Mouse (Mus musculus) brain, adult 2 months (tissue): ENCODE measurements at regions not wholly inside any gene's neighbourhood (a gene's known extent, or its start where the extent isn't known, plus 50 kb on each side); places are given as distances from the start of the nearest gene placed in this dataset.

Experiments used
- DNase-seq: peaks from one replicate; pipeline ENCODE4 v3.0.0; 2011; ENCODE audit warnings: low read depth, low spot score

GRCm38 (mm10) chr1:193800998-193801397 is 430.9 kb upstream of the Camk1g start:
- DNase-seq: no peak

DNA sequence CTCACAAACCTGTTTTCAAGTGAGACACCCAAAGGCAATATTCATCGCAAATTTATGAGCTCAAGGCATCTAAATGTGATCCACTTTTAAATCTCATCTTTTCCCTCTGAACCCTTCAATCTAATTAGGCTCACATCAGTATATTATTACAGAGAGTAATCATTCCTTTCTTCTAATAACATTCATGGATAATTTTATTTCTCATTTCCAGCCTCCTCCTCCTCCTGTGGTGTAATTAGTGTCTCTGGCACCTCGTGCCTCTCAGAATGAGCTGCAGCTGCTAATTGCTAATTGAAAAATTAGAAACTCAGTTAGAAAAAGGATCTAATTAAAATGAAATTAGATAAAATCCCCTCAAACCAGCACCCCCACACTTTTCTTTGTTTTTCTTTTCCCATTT is 420.5 kb upstream of the Camk1g start:
- DNase-seq: no peak

- DNase-seq: peak; percentile 90
Observed at GRCm38 (mm10) chr1:193788496-193788895, 418.4 kb upstream of the Camk1g start.

- DNase-seq: no peak
Observed at GRCm38 (mm10) chr1:193787417-193787816, 417.3 kb upstream of the Camk1g start.

DNA sequence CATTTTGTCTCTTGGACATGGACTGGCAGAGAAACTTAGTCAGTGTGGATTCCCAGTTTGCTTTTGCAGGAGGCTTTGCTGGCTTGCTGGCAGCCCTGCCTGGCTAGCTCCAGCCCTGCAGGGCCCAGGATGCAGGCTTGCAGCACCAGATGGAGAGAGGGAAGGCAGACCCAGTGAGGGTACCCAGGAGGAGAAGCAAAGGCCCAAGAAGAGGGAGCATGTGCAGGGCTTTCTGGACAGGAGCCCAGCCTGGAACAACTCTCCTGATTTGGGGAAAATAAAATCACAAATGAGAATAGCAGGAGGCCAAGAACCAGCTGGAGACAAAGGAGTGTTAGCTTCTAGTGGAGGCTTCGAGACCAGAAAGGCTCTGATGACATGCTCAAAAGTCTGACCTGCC is 414.9 kb upstream of the Camk1g start:
- peak; percentile 97 for DNase-seq

DNA sequence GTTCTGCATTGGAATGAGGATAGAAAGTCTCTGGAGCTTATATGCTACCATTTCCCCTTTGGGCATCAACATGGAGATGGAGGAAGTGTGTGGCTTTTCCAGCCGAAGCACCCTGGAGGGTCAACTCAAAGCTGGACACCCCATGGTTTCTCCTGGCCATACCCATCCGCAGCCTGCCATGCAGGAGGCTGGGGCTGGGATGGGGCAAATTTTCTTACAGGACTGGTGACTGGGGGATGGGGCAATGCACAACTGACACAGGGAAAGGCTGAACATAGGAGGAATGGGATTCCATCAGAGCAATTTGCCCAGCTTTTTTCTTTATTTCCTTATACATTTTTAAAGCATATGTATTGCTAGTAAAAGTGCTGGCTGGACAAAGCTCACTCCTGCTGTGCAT is 414.4 kb upstream of the Camk1g start:
- no peak for DNase-seq

DNA sequence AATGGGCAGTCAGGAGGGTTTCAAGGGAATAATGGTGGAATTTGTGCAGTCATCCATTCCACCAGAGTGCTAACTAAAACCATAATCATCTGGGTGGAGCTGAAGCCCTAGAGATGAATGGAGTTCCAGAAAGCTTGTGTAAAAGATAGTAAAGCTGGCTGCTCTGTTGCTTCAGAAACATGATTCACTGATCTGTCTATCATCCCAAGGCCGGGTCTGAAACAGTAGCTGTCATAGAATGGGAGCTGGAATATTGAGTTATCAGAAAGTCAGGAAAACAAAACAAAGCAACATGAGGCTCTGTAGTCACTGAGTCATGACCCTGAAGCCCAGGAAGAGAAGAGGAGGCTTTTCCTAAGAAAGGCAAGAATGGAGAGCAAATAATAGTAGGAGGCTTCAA is 408.1 kb upstream of the Camk1g start:
- DNase-seq: no peak

DNA sequence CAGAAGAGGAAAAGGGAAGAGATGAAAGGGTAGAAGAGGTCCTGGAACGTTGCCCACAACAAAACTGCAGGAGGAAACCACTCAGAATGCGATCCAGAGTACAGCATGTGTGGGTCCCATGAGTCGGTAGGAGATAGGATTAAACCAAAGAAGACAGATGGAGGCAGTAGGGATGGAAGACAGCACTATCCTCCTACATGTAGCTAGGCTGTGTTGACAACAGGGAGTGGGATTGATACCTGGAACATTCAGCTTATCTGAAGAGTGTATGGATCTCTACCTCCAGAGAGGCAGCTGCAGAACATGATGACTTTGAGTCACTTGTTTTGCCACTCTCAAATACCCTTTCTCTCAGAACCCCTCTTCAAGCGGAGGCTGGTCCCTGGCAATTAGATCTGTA is 399.4 kb upstream of the Camk1g start:
- DNase-seq: peak; percentile 67

DNA sequence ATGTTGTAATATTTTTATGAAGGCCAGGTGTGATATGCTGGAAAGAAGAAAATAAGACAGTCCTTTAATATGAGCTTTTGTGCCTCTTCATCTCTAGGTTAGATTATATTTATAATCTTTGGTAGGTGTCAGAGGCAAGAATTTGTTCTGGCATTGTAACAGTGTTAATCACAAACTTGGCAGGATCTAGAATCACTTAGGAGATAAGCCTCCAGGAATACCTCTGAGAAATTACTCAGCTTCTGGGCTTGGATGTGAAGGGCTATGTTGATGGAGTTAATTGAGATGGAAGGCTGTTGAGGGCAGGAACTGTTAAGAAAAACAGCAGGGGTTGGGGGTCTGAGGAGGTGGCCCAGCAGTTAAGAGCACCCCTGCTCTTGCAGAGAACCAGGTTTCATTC is 394.0 kb upstream of the Camk1g start:
- DNase-seq: peak; percentile 62

GRCm38 (mm10) chr1:193751819-193752251 is 381.7 kb upstream of the Camk1g start:
- DNase-seq: peak; percentile 93

DNA sequence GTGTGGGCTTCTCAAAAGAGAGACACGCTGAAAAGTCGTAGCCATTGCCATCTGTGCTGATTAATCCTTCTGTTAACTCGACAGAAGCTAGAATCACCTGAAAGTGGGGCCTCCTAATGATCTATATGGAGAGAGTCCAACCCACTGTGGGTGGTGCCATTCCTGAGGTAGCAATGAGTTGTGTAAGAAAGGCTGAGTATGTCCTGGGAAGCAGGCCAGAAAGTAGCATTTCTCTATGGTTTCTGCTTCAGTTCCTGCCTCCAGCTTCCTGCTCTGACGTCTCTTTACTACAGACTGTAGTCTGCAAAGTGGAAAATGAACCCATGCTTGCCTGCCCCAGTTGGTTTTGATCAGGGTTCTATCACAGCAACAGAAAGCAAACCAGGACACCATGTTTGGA is 380.8 kb upstream of the Camk1g start:
- peak; percentile 83 for DNase-seq

- DNase-seq: peak; percentile 84
Observed at GRCm38 (mm10) chr1:193747426-193747960, 377.4 kb upstream of the Camk1g start.

DNA sequence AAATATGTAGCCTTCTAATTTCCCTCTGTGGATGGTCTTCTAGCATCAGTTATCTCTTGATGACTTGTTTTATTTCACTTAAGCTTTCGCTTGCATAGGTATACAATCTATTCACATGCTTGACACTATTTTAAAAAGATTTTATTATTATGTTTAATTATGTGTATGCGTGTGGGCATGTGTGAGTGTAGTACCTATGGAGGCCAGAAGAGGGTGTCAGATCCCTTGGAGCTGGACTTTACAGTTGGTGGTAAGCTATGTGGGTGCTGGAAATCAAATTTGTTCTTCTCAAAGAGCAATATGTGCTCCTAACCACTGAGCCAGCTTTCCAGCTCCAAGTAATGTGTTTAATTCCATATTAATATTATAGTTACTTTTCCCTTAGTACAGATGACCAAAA is 372.6 kb upstream of the Camk1g start:
- no peak for DNase-seq

DNA sequence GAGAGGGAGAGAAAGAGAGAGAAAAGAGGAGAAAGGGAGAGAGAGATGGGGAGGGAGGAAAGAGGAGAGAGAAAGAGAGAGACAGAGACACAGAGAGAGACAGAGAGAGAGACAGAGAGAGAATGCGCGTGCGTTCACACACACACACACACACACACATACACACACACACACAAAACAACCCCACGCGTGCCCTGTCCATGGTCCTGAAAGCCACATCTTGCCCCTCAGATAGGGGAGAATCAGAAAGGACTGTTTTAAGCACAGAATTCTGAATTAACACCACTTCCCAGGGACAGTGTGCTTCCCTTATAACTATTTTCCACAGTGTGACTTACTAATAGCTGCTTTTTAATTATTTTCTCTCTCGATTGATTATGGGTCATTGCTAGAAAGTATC is 368.7 kb upstream of the Camk1g start:
- DNase-seq: no peak

DNA sequence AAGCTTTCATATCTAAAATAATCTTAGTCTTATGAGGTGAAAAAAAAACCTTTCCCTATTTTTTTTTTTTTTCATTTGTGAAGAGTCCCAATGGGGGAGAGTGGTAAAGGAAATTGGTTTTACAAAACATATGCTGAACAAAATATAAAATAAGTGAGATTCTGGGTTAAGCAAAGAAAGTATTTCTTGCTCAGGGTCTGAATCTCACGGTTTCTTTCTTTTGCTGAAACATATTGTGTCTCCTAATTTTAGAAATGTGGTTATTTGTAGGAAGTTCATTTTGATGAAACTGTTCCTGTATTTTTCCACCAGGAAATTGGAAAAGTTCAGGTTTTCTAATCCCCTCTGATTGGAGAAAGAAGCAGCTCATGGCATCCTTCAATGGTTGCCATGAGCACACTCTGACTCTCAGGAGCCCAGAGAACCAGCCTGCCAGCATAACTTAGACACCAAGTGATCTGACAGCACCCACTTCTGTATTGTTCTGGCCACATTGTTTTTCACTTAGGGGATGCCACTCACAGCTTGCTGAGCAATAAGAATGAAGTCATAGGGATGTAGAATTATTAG is 365.9 kb upstream of the Camk1g start:
- peak; percentile 55 for DNase-seq

DNA sequence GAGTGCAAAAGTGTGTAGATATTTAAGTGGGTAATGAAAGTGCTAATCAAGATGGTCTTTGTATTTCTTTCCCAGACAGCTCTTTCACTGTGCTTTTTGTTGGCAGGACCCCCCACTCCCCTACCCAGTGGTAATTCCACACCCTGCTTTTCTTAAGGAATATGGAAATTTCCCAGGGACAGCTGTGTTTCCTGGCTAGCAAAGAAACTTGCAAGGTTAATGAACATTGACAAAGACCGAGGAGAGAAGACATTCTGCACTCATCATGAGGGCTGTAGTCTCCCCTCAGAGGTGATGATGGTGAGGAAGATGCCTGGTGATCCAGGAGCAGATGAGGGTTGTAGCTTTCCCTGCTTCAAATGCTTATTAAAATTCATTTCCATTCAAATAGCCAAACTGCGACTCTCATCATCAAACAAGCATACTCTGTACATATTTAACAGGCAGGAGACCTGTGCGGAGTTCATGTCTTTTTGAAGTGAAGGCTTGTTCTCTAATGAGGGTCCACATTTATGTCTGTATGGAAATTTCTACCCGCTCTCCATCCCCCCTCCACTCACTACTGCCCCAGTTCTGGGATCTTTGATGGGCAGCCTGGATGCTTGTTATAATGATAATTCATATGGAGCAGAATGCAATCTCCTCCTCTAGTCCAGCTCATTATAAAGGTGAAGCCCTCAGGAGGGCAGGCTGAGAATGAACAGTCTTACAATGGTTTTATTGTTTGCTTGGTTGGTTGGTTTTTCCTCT is 364.1 kb upstream of the Camk1g start:
- DNase-seq: no peak

- DNase-seq: peak; percentile 28
Observed at GRCm38 (mm10) chr1:193733402-193733801, 363.3 kb upstream of the Camk1g start.

DNA sequence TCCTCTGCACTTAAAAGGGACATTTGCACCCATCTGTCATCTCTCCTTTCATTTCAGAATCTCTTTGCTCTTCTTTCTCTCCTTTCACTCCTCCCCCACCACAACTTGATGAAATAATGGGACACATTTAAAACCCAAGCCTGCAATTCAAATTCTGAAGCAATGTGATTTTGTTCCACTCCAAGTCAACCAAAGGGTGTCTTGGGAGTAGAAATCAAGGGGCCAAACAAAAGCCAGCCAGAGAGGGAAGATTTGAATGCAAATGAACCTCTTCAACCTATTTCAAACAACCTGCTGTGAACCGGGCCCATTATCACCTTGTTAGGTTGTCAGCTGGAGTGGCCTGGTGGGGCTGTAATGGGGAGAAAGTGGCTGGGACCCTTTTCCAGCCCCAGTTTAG is 362.0 kb upstream of the Camk1g start:
- DNase-seq: no peak

DNA sequence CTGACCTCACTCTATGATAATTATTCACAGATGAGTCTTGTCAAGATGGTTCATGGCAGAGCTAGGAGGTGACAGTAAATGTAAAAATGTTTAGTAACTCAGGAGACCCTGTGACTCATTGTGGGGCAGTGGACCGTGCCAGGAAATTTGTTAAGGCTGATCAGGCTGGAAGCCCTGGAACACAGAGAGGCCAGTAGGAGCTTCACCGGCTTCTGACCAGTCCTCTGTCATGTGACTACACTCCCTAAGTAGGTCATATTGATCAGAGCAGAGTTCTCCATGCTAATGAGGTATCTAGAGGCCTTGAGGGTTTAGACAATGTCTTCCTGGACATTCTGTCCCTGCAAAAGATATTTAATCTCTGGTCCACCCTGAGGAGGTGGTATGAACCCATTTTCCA is 351.8 kb upstream of the Camk1g start:
- no peak for DNase-seq

- no peak for DNase-seq
Observed at GRCm38 (mm10) chr1:193720420-193720851, 350.3 kb upstream of the Camk1g start.

GRCm38 (mm10) chr1:193715328-193715727 is 345.2 kb upstream of the Camk1g start:
- DNase-seq: no peak

DNA sequence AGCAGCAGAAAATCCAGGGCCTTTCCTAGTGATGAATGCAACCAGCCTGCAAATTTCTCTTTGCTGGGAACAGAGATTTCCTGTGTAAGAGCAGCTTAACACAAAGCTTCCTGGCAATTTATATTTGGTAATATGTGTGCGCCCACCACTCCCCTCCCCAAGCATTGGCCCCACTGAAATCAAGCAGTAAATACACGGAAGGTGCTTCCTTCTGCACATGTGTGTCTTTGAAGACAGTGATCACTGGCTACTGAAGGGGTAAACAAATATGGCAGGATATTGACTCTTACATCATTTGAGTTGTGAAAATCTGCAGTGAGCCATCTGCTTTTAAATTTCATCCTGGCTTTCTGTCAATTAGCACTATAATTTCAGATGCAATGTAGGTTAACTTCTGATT is 344.5 kb upstream of the Camk1g start:
- no peak for DNase-seq

DNA sequence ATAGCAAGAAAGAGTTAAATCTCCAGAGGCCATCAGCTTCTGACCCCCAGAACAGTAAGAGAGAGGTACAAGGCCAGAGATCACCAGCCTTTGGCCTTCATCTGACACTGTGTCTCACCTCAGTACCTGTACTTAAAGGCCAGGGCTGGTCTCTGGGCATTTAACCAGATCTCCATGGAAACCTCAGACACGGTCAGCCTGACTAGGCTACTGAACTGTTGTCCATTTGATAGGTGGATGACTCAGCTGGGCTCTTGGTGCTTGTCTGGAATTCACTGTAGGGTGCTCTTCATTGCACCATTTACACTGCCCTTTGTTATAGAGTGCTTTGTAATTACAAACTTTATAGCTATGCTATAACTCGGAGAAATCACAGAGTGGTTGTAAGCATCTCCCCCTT is 335.1 kb upstream of the Camk1g start:
- peak; percentile 49 for DNase-seq
